Mouse (Mus musculus): ENCODE data around the gene Lcmt2.

DNA sequence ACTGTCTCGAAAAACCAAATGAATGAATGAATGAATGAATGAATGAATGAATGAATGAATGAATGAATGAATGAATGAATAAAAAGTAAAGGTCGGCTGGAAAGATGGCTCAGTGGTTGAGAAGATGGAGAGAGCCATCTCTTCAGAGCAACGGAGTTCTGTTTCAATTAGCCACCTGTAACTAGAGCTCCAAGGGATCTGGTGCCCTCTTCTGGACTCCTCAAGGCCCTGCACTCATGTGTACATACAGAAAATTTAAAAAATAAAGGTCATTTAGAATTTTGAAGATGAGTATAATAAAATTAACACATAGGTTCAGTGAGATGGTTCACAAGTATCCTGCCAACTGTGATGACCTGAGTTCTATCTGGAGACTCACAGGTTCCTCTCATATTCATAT lies 12.6 kb upstream of the Lcmt2 start:
- TF ChIP-seq POLR2A (IDR thresholded peaks at IDR 0.05; ENCODE audit: insufficient read depth, low read depth, low read length) (no peak), EP300 (IDR thresholded peaks at IDR 0.05; ENCODE audit: insufficient read depth, low read depth, low read length) (no peak), CTCF (IDR thresholded peaks at IDR 0.05) (peak; percentile 48)

Measured in heart, adult 2 months (tissue).